Mouse (Mus musculus) heart, postnatal 25 days (tissue): ENCODE data around the gene 1110032A03Rik. TPM values are rescaled to one million over a fixed set of nuclear protein-coding genes. Genes with fewer than 3 reads are reported as not detected.
A peak's percentile ranks its signal among the peaks of the same experiment; 100 is the strongest.

ENCODE experiments used
- DNase-seq: peaks from one replicate; pipeline ENCODE4 v3.0.0; 2022; ENCODE audit warnings: low spot score
- intact Hi-C: fragments of 180-260 bp; cut with DNase I; formaldehyde crosslinking; loops from one replicate; pipeline ENCODE4 v1.15.1; 2025
- total RNA-seq, 2 experiments: library from RNA; stranded (reverse); gene quantifications; 2 replicates each; pipeline ENCODE4 v1.2.3; 2021

The 1110032A03Rik gene
- total RNA-seq, 2 experiments from 2014 or later, result 8.9 to 10.3 TPM

- intact Hi-C loops, result no loop called here
- DNase-seq, result no peak
These were observed 34.2 kb downstream of the 1110032A03Rik start for GRCm38 (mm10) chr9:50740867-50741784.

GRCm38 (mm10) chr9:50738914-50739870 lies 36.1 kb downstream of the 1110032A03Rik start, which contains the start of gene Dixdc1:
TSS of gene Dixdc1 (minus strand) at chr9:50739517.
- DNase-seq, result peak; percentile 88
- intact Hi-C loops, result no loop called here

GRCm38 (mm10) chr9:50734989-50735388 lies 40.3 kb downstream of the 1110032A03Rik start:
- intact Hi-C loops, result no loop called here
- DNase-seq, result no peak

- intact Hi-C loops, result no loop called here
- DNase-seq, result no peak
These were observed 42.8 kb downstream of the 1110032A03Rik start for GRCm38 (mm10) chr9:50732560-50732959.

GRCm38 (mm10) chr9:50729600-50729999 lies 45.7 kb downstream of the 1110032A03Rik start:
- no peak for DNase-seq
- intact Hi-C loops, result loop anchor here (5.0 kb wide), 1 partner anchor 38 kb away; the partner anchor contains the start of gene Fdxacb1

GRCm38 (mm10) chr9:50727925-50728651 lies 47.2 kb downstream of the 1110032A03Rik start:
- DNase-seq, result peak; percentile 28
- intact Hi-C loops, result loop anchor here (5.0 kb wide), 1 partner anchor 39 kb away; the partner anchor contains the start of gene Fdxacb1

- no peak for DNase-seq
- intact Hi-C loops, result loop anchor here (5.0 kb wide), 1 partner anchor 40 kb away; the partner anchor contains the start of gene Fdxacb1
These were observed 48.0 kb downstream of the 1110032A03Rik start for GRCm38 (mm10) chr9:50727171-50727924.

- DNase-seq, result no peak
- intact Hi-C loops, result loop anchor here (5.0 kb wide), 1 partner anchor 41 kb away; the partner anchor contains the start of gene Fdxacb1
These were observed 49.3 kb downstream of the 1110032A03Rik start for GRCm38 (mm10) chr9:50725921-50726590.

- intact Hi-C loops, result loop anchor here (5.0 kb wide), 1 partner anchor 43 kb away; the partner anchor contains the start of gene Fdxacb1
- DNase-seq, result no peak
These were observed 50.5 kb downstream of the 1110032A03Rik start for GRCm38 (mm10) chr9:50724661-50725330.

GRCm38 (mm10) chr9:50724147-50724546 lies 51.2 kb downstream of the 1110032A03Rik start:
- intact Hi-C loops, result no loop called here
- DNase-seq, result no peak

- intact Hi-C loops, result no loop called here
- DNase-seq, result peak; percentile 35
These were observed 51.9 kb downstream of the 1110032A03Rik start for GRCm38 (mm10) chr9:50723406-50723805.

GRCm38 (mm10) chr9:50722451-50722911 lies 52.8 kb downstream of the 1110032A03Rik start:
- DNase-seq, result no peak
- intact Hi-C loops, result no loop called here

GRCm38 (mm10) chr9:50721061-50721460 lies 54.3 kb downstream of the 1110032A03Rik start:
- DNase-seq, result no peak
- intact Hi-C loops, result no loop called here

- DNase-seq, result no peak
- intact Hi-C loops, result no loop called here
These were observed 56.4 kb downstream of the 1110032A03Rik start for GRCm38 (mm10) chr9:50718878-50719277.

GRCm38 (mm10) chr9:50714188-50714587 lies 61.1 kb downstream of the 1110032A03Rik start:
- no peak for DNase-seq
- intact Hi-C loops, result no loop called here
